Mouse (Mus musculus) testis, adult 2 months (tissue): ENCODE data around the gene Rrbp1.

Source experiments
- CTCF ChIP-seq: fragments of 200-500 bp; IDR thresholded peaks from 2 replicates; pipeline ENCODE4 v1.5.1; 2012; ENCODE audit warnings: low read depth, mild to moderate bottlenecking, inconsistent platforms, low read length, moderate library complexity; ENCODE audit not compliant: control insufficient read depth, insufficient read depth, insufficient replicate concordance
- POLR2A ChIP-seq: fragments of 200-500 bp; IDR thresholded peaks from 2 replicates; pipeline ENCODE4 v1.6.1; 2012; ENCODE audit warnings: low read depth, mild to moderate bottlenecking, inconsistent platforms, low read length, moderate library complexity; ENCODE audit not compliant: control insufficient read depth

GRCm38 (mm10) chr2:144052410-144053065, 41.5 kb upstream of the Rrbp1 start:
- TF ChIP-seq CTCF (no peak), POLR2A (no peak)
